Mouse (Mus musculus) spleen, embryonic (tissue): ENCODE measurements at regions not wholly inside any gene's neighbourhood (a gene's known extent, or its start where the extent isn't known, plus 50 kb on each side); places are given as distances from the start of the nearest gene placed in this dataset.
"Not testable (repeated sequence)": the region's sequence is repeated elsewhere in the genome, so short reads cannot be mapped to it uniquely, and the experiment has no call there.

Experiments used
- CTCF ChIA-PET: fragments of 350-600 bp; sonication (Branson Sonifier 250); formaldehyde crosslinking; loops from one replicate; lab custom pipeline; 2022; lab: Charles Lee

DNA sequence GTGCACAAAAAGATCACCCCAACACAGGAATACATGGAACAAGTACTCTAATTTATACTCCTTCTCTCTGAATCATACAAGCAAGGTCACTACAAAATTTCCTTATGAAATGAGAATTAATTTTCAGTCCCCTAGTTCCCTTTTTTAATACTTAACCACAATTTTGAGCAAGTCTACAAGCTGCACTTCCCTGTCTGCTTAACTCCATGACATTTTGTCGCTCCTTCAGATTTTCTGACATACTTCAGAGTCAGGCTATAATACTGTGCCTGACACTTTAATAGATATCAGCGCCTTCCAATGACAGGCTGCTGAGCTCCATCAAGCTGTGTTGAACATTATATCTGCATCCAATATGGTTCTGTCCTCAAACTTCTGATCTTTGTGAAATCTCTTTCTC lies 505.0 kb upstream of the Zfp386 start:
- CTCF ChIA-PET, result no interaction called here

DNA sequence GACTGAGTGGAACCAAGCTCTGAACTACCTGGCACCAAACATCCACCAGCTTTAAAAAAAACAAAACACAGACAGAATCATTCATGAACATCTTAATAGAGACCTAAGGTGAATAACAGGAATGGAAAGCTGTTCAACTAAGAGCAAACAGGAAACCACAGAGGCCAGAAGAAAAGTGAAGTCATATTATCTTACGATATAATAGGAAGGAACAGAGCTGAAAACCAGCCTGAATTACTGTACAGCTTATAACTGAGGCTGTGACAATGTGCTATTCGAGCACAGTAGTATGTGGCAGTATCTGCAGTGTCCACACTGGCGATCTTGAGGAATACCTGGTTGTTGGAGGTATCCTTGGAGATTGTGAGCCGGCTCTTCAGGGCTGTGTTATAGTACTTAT lies 480.6 kb upstream of the Zfp386 start:
- CTCF ChIA-PET, result not testable (repeated sequence)

DNA sequence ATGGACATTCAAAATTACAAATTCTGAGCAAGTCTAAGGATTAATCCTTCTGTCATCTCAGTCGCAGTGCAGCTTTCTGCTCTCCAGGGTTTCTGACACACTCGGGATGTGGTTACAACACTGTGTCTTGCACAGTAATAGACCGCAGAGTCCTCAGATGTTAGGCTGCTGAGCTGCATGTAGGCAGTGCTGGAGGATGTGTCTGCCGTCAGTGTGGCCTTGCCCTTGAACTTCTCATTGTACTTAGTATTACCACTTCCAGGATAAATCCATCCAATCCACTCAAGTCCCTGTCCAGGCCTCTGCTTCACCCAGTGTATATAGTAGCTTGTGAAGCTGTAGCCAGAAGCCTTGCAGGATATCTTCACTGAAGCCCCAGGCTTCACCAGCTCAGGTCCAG lies 454.5 kb upstream of the Zfp386 start:
- CTCF ChIA-PET, result not testable (repeated sequence)

DNA sequence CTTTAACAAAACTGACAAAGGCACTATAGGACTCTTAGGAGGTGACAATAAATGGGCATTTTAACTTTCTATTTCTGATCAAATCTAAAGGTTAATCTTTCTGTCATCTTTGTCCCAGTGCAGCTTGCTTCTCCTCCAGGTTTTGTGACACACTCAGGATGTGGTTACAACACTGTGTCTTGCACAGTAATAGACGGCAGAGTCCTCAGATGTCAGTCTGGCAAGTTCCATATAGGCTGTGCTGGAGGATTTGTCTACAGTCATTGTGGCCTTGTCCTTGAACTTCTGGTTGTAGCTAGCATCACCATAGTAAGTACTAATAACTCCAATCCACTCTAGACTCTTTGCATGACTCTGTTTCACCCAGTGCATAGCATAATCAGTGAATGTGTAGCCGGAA lies 443.8 kb upstream of the Zfp386 start:
- CTCF ChIA-PET, result no interaction called here

DNA sequence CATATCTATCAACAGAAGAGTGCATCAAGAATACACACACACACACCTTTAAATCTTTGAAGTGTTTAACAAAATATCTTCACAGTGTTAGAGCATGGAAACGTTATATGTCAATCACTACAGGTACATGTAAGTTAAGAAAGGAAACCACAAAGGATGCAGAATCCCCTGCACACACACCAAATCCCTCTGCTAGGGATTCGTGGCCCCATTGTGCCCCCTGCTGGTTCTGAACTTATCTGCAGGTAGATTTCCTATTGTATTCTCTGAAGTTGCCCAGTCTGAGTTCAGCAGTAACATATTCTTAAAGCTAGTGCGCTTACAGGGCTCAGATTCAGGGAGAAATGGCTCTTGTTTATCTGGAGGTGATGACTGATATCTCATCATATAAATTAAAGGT lies 442.6 kb upstream of the Zfp386 start:
- CTCF ChIA-PET, result no interaction called here

DNA sequence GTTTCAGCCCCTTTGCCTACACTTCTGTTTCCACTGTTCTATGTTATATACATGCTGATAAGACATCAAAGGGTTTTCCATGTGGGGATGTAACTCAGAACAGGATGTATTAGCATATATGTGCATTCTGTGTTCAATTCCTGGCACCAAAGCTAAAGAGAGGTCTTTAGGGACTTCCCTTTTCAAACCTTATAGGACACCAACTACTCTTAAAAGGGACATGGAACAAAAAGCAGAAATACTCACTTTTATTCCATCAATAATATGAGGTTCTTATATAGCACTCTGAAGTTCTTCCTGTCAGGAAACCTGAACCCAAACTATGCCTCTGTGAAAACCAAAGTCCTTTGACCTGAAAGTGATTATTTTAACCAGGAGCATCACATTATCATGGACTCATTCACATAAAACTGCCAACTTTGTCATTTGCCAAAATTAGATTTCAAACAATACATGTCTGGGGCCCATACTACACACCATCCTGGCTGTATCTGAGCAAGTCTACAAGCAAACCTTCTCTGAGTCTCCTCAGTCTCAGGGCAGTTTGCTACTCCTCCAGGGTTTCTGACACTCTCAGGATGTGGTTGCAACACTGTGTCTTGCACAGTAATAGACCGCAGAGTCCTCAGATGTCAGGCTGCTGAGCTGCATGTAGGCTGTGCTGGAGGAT lies 424.8 kb upstream of the Zfp386 start:
- CTCF ChIA-PET, result not testable (repeated sequence)

DNA sequence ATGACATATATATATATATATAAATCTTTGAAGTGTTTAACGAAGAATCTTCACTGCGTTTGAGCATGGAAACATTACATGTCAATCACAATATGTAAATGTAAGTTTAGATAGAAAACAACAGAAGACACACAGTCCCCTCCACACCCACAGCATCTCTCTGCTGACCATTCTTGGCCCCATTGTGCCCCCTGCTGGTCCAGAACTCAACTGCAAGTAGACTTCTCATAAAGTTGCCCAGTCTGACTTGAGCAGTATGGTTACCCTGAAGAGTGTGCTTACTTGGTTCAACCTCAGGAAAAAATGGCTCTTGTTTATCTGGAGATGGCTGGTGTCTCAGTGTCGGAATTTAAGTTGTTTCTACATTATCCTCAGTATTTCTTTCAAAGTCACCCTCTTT lies 423.3 kb upstream of the Zfp386 start:
- CTCF ChIA-PET, result no interaction called here

DNA sequence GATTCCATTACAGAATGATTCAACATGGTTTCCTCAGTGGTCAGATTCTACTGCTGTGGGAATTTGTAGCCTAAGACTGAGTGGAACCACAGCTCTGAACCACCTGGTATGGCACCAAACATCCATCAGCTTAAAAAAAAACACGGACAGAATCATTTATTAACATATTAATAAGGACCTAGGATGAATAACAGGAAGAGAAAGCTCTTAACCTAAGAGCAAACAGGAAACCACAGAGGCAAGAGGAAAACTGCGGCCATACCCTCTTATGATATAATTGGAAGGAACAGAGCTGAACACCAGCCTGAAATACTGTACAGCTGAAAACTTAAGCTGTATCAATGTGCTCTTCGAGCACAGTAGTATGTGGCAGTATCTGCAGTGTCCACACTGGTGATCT lies 399.9 kb upstream of the Zfp386 start:
- CTCF ChIA-PET, result no interaction called here

DNA sequence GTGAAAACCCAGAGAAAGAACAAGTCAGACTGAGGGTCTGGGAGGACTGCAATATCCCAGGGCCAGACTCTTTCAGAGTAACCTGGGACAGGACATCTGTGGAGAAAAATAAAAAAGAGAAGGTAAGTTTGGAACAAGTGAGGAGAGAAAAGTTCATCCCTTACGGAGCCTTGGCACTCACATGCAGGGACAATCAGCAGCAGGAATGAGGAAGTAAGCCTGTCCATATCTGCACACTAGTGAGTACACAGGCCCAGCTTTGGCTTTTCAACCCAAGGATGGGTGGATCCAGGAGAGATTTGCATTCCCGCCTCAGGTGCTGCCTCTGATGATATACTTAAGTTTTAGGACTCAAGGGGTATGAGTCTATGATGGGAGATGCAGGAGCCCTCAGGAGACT lies 399.4 kb upstream of the Zfp386 start:
- CTCF ChIA-PET, result not testable (repeated sequence)

DNA sequence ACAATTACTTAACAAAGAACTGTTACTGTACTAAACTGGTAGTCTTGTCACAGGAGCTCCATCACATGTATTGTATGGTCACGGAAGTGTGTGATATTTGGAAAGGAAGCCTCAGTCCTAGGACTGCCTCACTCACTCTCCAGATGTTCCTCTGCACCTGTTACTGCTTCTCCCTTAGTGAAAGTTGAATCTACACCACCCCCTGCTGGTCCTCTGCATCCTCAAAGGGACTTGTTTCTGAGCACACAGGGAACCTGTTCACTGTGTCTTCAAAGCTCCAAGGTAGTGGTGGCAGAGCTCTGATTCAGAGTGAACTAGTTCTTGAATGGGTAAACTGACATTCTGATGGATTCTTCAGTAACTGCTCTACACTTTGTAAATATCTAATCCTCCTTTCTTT lies 391.7 kb upstream of the Zfp386 start:
- CTCF ChIA-PET, result no interaction called here

DNA sequence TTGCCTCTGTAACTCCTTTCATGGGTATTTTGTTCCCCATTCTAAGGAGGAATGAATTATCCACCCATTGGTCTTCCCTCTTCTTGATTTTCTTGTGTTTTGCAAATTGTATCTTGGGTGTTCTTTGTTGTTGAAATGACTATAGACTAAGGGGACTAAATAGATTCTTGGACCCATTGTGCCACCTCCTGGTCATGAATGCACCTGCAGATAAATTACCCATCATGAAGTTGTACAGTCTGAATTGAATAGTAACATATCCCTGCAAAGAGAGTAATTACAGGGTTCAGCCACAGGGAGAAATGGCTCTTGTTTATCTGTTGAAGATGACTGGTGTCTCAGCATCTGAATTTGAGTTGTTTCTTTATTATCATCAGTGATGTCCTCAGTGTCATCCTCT lies 383.4 kb upstream of the Zfp386 start:
- CTCF ChIA-PET, result not testable (repeated sequence)

DNA sequence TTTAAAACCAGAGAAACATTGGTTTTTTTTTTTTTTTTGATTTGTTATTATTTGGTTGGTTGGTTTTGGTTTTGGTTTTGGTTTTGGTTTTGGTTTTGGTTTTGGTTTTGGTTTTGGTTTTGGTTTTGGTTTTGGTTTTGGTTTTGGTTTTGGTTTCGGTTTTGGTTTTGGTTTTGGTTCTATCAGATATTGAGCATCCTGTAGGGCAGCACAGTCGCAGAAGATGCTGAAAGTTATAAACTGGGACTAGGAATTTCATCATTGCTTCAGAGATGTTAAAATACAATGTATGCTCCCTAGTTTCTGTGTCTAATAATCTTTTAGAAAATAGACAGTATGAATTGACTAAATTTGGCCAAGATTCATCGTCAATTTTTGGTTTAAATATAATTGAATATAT lies 375.8 kb upstream of the Zfp386 start:
- CTCF ChIA-PET, result not testable (repeated sequence)

DNA sequence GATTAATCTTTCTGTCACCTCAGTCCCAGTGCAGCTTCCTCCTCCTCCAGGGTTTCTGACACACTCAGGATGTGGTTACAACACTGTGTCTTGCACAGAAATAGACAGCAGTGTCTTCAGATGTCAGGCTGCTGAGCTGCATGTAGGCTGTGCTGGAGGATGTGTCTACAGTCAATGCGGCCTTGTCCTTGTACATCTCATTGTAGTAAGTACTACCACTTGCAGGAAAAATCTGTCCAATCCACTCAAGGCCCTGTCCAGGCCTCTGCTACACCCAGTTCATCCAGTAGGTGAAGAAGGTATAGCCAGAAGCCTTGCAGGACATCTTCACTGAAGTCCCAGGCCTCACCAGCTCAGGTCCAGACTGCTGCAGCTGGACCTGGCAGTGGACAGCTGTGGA lies 355.7 kb upstream of the Zfp386 start:
- CTCF ChIA-PET, result no interaction called here

DNA sequence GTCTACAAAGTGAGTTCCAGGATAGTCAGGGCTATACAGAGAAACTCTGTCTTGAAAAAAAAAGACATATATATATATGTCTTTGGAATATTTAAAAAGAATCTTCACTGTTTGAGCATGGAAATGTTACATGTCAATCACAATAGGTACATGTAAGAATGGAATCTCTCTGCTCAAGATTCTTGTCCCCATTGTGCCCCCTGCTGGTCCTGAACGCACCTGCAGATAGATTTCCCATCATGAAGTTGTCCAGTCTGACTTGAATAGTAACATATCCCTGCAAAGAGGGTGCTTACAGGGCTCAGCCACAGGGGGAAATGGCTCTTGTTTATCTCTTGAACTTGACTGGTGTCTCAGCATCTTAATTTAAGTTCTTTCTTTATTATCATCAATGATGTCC lies 337.7 kb upstream of the Zfp386 start:
- CTCF ChIA-PET, result not testable (repeated sequence)

DNA sequence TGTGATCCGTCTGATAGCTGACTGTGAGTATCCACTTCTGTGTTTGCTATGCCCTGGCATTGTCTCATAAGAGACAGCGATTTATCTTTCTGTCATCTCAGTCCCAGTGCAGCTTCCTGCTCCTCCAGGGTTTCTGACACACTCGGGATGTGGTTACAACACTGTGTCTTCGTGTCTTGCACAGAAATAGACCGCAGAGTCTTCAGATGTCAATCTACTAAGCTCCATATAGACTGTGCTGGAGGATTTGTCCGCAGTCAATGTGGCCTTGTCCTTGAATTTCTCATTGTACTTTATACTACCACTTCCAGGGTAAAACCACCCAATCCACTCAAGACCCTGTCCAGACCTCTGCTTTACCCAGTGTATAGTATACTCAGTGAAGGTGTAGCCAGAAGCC lies 305.5 kb upstream of the Zfp386 start:
- CTCF ChIA-PET, result not testable (repeated sequence)

DNA sequence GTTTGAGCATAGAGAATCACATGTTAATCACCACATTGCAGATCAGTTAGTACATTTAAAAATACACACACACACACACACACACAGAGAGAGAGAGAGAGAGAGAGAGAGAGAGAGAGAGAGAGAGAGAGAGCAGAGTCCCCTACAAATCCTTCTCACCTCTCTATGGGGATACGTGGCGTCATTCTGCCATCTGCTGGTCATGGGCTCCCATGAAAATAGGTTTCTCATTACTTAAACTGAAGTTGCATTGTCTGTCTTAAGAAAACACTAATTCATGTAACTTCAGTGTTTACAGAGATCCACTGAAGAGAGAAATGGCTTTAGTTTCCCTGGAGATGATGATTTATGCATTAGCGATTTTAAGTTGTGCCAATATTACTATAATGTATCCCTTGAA lies 297.9 kb upstream of the Zfp386 start:
- CTCF ChIA-PET, result not testable (repeated sequence)

DNA sequence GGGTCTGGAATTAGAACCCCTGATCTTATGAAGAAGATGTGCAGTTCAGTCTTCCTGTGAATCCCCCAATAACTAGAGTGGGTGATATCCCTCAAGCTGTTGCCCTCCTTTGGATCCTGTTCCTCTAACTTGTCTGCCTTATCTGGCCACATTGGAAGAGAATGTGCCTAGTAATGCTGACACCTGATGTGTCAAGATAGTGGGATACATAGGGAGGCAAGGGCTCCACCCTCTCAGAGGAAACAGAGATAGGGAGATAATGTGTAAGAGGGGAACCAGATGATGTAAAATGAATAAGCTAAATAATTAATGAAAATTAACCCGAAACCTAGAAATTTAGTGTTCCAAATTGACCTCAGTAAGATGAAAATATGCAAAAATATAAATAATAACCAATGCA lies 294.4 kb upstream of the Zfp386 start:
- CTCF ChIA-PET, result not testable (repeated sequence)

DNA sequence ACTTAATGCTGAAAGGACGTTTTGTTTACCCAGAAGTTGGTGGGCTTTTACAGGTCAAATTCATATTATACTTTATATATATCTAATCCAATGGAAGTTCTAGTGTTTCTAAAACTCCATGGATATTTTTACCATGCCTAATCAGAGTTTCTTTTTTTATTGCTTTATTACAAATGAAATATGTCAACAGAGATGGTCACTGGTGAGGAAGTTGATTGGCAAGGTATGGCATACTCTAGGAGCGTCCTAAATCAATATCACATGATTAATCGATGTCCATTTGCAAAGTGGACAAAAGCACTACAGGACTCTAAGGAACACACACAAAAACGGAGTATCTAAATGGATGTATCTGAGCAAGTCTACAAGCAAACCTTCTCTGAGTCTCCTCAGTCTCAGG lies 290.0 kb upstream of the Zfp386 start:
- CTCF ChIA-PET, result not testable (repeated sequence)

DNA sequence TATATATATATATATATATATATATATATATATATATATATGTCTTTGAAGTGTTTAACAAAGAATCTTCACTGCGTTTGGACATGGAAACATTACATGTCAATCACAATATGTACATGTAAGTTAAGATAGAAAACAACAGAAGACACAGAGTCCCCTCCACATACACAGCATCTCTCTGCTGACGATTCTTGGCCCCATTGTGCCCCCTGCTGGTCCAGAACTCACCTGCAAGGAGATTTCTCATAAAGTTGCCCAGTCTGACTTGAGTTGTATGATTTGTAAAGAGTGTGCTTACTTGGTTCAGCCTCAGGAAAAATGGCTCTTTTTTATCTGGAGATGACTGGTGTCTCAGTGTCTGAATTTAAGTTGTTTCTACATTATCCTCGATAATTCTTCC lies 288.5 kb upstream of the Zfp386 start:
- CTCF ChIA-PET, result not testable (repeated sequence)

DNA sequence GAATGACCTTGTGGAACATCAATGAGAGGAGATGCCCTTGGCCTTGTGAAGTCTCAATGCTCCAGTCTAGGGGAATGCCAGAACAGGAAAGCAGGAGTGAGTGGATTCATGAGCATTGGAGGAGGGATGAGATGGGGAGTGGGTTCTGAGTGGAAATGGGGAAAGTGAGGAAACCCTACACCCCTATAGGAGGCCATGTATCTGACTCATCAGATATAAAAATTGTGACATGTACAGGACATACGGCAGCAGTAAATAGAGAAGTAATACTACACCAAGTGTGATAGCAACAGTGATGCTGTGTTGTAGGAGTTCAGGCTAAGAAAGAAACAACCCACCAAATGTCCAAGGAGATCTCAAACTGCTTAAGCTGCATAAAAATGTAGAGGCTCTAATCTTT lies 285.8 kb upstream of the Zfp386 start:
- CTCF ChIA-PET, result not testable (repeated sequence)

DNA sequence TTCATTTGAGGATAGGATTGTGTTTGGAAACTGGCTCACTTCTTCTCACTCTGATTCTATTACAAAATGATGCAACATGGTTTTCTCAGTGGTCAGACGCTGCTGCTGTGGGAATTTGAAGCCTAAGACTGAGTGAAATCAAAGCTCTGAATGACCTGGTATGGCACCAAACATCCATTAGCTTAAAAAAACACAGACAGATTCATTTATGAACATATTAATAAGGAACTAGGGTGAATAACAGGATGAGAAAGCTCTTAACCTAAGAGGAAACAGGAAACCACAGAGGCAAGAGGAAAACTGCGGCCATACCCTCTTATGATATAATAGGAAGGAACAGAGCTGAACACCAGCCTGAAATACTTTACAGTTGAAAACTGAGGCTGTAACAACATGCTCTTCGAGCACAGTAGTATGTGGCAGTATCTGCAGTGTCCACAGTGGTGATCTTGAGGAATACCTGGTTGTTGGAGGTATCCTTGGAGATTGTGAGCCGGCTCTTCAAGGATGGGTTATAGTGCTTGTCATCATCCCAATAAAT lies 282.5 kb upstream of the Zfp386 start:
- CTCF ChIA-PET, result not testable (repeated sequence)

DNA sequence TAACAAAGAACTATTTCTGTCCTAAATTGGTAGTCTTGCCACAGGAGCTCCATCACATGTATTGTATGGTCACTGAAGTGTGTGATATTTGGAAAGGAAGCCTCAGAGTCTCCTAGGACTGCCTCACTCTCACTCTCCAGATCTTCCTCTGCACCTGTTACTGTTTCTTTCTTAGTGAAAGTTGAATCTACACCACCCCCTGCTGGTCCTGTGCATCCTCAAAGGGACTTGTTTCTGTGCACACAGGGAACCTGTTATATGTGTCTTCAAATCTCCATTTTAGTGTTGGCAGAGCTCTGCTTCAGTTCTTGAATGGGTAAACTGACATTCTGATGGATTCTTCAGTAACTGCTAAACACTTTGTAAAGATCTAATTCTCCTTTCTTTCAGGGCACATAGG lies 276.3 kb upstream of the Zfp386 start:
- CTCF ChIA-PET, result not testable (repeated sequence)

DNA sequence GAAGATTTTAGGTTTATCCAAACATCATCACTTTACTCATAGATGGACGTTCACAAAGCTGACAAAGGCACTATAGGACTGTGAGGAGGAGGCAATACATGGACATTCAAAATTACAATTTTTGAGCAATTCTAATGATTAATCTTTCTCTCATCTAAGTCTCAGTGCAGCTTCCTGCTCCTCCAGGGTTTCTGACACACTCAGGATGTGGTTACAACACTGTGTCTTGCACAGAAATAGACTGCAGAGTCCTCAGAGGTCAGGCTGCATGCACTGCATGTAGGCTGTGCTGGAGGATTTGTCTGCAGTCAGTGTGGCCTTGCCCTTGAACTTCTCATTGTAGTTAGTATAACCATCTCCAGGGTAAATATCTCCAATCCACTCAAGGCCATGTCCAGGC lies 257.2 kb upstream of the Zfp386 start:
- CTCF ChIA-PET, result not testable (repeated sequence)

DNA sequence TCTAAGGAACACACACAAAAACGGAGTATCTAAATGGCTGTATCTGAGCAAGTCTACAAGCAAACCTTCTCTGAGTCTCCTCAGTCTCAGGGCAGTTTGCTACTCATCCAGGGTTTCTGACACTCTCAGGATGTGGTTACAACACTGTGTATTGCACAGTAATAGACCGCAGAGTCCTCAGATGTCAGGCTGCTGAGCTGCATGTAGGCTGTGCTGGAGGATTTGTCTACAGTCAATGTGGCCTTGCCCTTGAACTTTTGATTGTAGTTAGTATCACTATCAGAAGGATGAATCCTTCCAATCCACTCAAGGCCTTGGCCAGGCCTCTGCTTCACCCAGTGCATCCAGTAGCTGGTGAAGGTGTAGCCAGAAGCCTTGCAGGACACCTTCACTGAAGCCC lies 245.0 kb upstream of the Zfp386 start:
- CTCF ChIA-PET, result not testable (repeated sequence)
